Comparison of ENCODE assay signal across 8 mouse cellular contexts in the genomic region with DNA sequence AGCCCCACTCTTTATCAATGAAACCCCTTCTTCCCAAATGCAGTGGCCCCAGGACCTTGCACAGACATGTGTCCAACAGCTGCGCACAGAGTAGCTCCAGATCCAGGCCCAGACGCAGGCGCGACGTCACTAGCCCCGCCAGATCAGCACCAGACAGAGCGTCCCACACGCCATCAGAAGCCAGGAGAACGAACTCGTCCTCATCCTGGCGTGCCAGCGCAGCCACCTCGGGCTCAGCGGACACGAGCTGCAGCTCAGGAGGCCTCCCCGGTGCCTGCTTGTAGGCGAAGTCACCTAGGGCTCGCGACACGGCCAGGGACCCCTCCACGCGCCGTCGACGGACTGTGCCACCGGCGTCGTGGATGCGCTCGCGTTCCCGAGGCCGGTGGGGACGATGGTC. TPM values are rescaled to one million over a fixed set of nuclear protein-coding genes. Genes with fewer than 3 reads are reported as not detected.
DNase-seq lines count a peak whose midpoint lies in the region; ATAC-seq and TF ChIP-seq lines count a peak whose summit lies in the region.

No protein-coding gene starts in this region.

- ATAC-seq in G1E (ENCODE audit: extremely low read depth, insufficient number of reproducible peaks, low FRiP score, poor library complexity, severe bottlenecking) = no peak
- no peak for ATAC-seq in hindbrain, embryonic 15.5 days (ENCODE audit: low FRiP score, low read depth)
- no peak for ATAC-seq in midbrain, embryonic 14.5 days (ENCODE audit: low FRiP score, low TSS enrichment)
- no peak for ATAC-seq in cerebellum, adult (ENCODE audit: insufficient number of reproducible peaks, low FRiP score, low TSS enrichment)
- ATAC-seq in erythroblast, adult 5-6 weeks (replicated peaks; ENCODE audit: low FRiP score, poor library complexity, severe bottlenecking) = no peak

- no peaks in the 10 kb centered on the region for H3K36me3 ChIP-seq in heart, embryonic 10.5 days
- no peaks in the 10 kb centered on the region for H3K36me3 ChIP-seq in G1E (replicated peaks)
- no peaks in the 10 kb centered on the region for H3K36me3 ChIP-seq in hindbrain, embryonic 15.5 days
- H3K36me3 ChIP-seq in midbrain, embryonic 14.5 days (ENCODE audit: control insufficient read depth, insufficient read depth, low read length) = no peaks in the 10 kb centered on the region

- no peak for TF ChIP-seq CTCF in G1E (IDR thresholded peaks at IDR 0.05; ENCODE audit: low read depth, low read length)

- H3K9ac ChIP-seq in hindbrain, embryonic 15.5 days = peak overlapping the region; percentile 20; the same call in 1 of the 2 replicates
- H3K9ac ChIP-seq in midbrain, embryonic 14.5 days (replicated peaks; ENCODE audit: low read length) = 0 out of 2 replicates have a peak overlapping the region, but pooled peaks have one; percentile 2

- DNase-seq in heart, embryonic 10.5 days (ENCODE audit: low spot score) = no peak
- no peak for DNase-seq in heart, adult 8-10 months (ENCODE audit: low spot score)
- DNase-seq in G1E (ENCODE audit: low spot score) = no peak
- no peak for DNase-seq in midbrain, embryonic 14.5 days
- no peak for DNase-seq in thymus, postnatal 25 days

- 0 out of 2 replicates have a peak overlapping the region, but pooled peaks have one; percentile 23 for H3K27ac ChIP-seq in heart, embryonic 10.5 days
- no peak overlapping the region for H3K27ac ChIP-seq in hindbrain, embryonic 15.5 days (replicated peaks)
- H3K27ac ChIP-seq in midbrain, embryonic 14.5 days (replicated peaks; ENCODE audit: low read depth, low read length) = no peak overlapping the region

- H3K27me3 ChIP-seq in heart, embryonic 10.5 days (ENCODE audit: insufficient read depth, poor library complexity, severe bottlenecking) = peaks cover 67% of the 10 kb centered on the region
- peaks cover 32% of the 10 kb centered on the region for H3K27me3 ChIP-seq in G1E (ENCODE audit: insufficient read depth, low read length)
- peaks cover 46% of the 10 kb centered on the region for H3K27me3 ChIP-seq in hindbrain, embryonic 15.5 days
- H3K27me3 ChIP-seq in midbrain, embryonic 14.5 days (ENCODE audit: control insufficient read depth, insufficient read depth, low read length) = peaks cover 40% of the 10 kb centered on the region

- H3K4me3 ChIP-seq in heart, embryonic 10.5 days = peak overlapping the region; percentile 57
- H3K4me3 ChIP-seq in G1E (ENCODE audit: low read depth, low read length) = 0 out of 2 replicates have a peak overlapping the region, but pooled peaks have one; percentile 9
- peak overlapping the region; percentile 31 for H3K4me3 ChIP-seq in hindbrain, embryonic 15.5 days
- H3K4me3 ChIP-seq in midbrain, embryonic 14.5 days (replicated peaks; ENCODE audit: low read depth, low read length) = peak overlapping the region; percentile 28

- 3% methylated on average over 34 of the region's 34 CpGs for WGBS in heart, embryonic 10.5 days
- 4% methylated on average over 34 of the region's 34 CpGs for WGBS in hindbrain, embryonic 15.5 days
- 3% methylated on average over 34 of the region's 34 CpGs for WGBS in midbrain, embryonic 14.5 days

- no peaks in the 10 kb centered on the region for H3K9me3 ChIP-seq in heart, embryonic 10.5 days
- no peaks in the 10 kb centered on the region for H3K9me3 ChIP-seq in G1E (replicated peaks)
- no peaks in the 10 kb centered on the region for H3K9me3 ChIP-seq in hindbrain, embryonic 15.5 days
- H3K9me3 ChIP-seq in midbrain, embryonic 14.5 days (ENCODE audit: control insufficient read depth, low read length) = no peaks in the 10 kb centered on the region

- peak overlapping the region; percentile 52 for H3K4me2 ChIP-seq in hindbrain, embryonic 15.5 days
- H3K4me2 ChIP-seq in midbrain, embryonic 14.5 days (ENCODE audit: low read length) = peak overlapping the region; percentile 46

- H3K4me1 ChIP-seq in heart, embryonic 10.5 days = peaks cover 18% of the 10 kb centered on the region
- H3K4me1 ChIP-seq in G1E (ENCODE audit: insufficient read depth, low read depth, low read length) = peaks cover 38% of the 10 kb centered on the region
- H3K4me1 ChIP-seq in hindbrain, embryonic 15.5 days (replicated peaks) = peaks cover 17% of the 10 kb centered on the region
- peaks cover 7% of the 10 kb centered on the region for H3K4me1 ChIP-seq in midbrain, embryonic 14.5 days (ENCODE audit: control insufficient read depth, insufficient read depth, low read length)

RNA-seq across cellular contexts. Expression of a gene that starts 0.8 kb away (rescaled TPM):
- 0.13 TPM in 1 of 2 replicates, not detected in the other for polyA plus RNA-seq in heart, embryonic 10.5 days (2016; fragmentation: Nextera tagmentation; extraction: Ambion mirVana)
- total RNA-seq in heart, adult 8-10 months (2022) = not detected
- total RNA-seq in G1E (2014; fragmentation: Nextera tagmentation) (not detected in 2 replicates), G1E (2017) (not detected in 2 replicates)
- not detected in 2 replicates for polyA plus RNA-seq in G1E (2012)
- polyA plus RNA-seq in hindbrain, embryonic 15.5 days (2015; fragmentation: Nextera tagmentation; extraction: Ambion mirVana) = 0.96 and 1.2 TPM in 2 replicates
- 0.62 and 1.2 TPM in 2 replicates for polyA plus RNA-seq in midbrain, embryonic 14.5 days (2014; fragmentation: Nextera tagmentation; extraction: Ambion mirVana)
- not detected in 2 replicates for total RNA-seq in erythroblast, adult 5-6 weeks (2015; ENCODE audit: low replicate concordance)
- total RNA-seq in erythroblast, adult 5-6 weeks (2017; ENCODE audit: low replicate concordance) = not detected in 2 replicates

RNA-seq across cellular contexts. Expression of a gene that starts 3.4 kb away (rescaled TPM):
- polyA plus RNA-seq in heart, embryonic 10.5 days (2016; fragmentation: Nextera tagmentation; extraction: Ambion mirVana) = 22.4 and 26.0 TPM in 2 replicates
- 100 to 1,000 TPM; 137 to 160 (median 149) TPM for total RNA-seq in heart, adult 8-10 months (2022)
- total RNA-seq in G1E (2014; fragmentation: Nextera tagmentation) (0.73 and 0.98 TPM in 2 replicates), G1E (2017) (0.06 and 0.11 TPM in 2 replicates)
- 0.94 and 0.96 TPM in 2 replicates for polyA plus RNA-seq in G1E (2012)
- polyA plus RNA-seq in hindbrain, embryonic 15.5 days (2015; fragmentation: Nextera tagmentation; extraction: Ambion mirVana) = 112 and 130 TPM in 2 replicates
- 100.0 and 101 TPM in 2 replicates for polyA plus RNA-seq in midbrain, embryonic 14.5 days (2014; fragmentation: Nextera tagmentation; extraction: Ambion mirVana)
- total RNA-seq in erythroblast, adult 5-6 weeks (2015; ENCODE audit: low replicate concordance) = not detected in 2 replicates
- total RNA-seq in erythroblast, adult 5-6 weeks (2017; ENCODE audit: low replicate concordance) = not detected in 2 replicates

RNA-seq across cellular contexts. Expression of a gene that starts 7.4 kb away (rescaled TPM):
- 99.0 and 112 TPM in 2 replicates for polyA plus RNA-seq in heart, embryonic 10.5 days (2016; fragmentation: Nextera tagmentation; extraction: Ambion mirVana)
- 10 to 100 TPM; 18.0 to 27.2 (median 24.3) TPM for total RNA-seq in heart, adult 8-10 months (2022)
- total RNA-seq in G1E (2014; fragmentation: Nextera tagmentation) (146 and 171 TPM in 2 replicates), G1E (2017) (239 and 292 TPM in 2 replicates)
- 560 and 712 TPM in 2 replicates for polyA plus RNA-seq in G1E (2012)
- 41.5 and 42.1 TPM in 2 replicates for polyA plus RNA-seq in hindbrain, embryonic 15.5 days (2015; fragmentation: Nextera tagmentation; extraction: Ambion mirVana)
- 28.9 and 29.1 TPM in 2 replicates for polyA plus RNA-seq in midbrain, embryonic 14.5 days (2014; fragmentation: Nextera tagmentation; extraction: Ambion mirVana)
- 34.6 and 35.9 TPM in 2 replicates for total RNA-seq in erythroblast, adult 5-6 weeks (2015; ENCODE audit: low replicate concordance)
- total RNA-seq in erythroblast, adult 5-6 weeks (2017; ENCODE audit: low replicate concordance) = 32.5 and 56.6 TPM in 2 replicates

RNA-seq across cellular contexts. Expression of a gene that starts 30.8 kb away (rescaled TPM):
- polyA plus RNA-seq in heart, embryonic 10.5 days (2016; fragmentation: Nextera tagmentation; extraction: Ambion mirVana) = 0.24 and 0.27 TPM in 2 replicates
- total RNA-seq in heart, adult 8-10 months (2022) = 1 to 10 TPM; 1.2 to 9.8 (median 5.1) TPM
- 0.19 TPM in 1 of 2 replicates, not detected in the other for total RNA-seq in G1E (2014; fragmentation: Nextera tagmentation)
- 0.29 and 0.38 TPM in 2 replicates for total RNA-seq in G1E (2017)
- polyA plus RNA-seq in G1E (2012) = 0.50 and 0.61 TPM in 2 replicates
- polyA plus RNA-seq in hindbrain, embryonic 15.5 days (2015; fragmentation: Nextera tagmentation; extraction: Ambion mirVana) = 0.08 and 0.14 TPM in 2 replicates
- not detected in 2 replicates for polyA plus RNA-seq in midbrain, embryonic 14.5 days (2014; fragmentation: Nextera tagmentation; extraction: Ambion mirVana)
- 2.9 and 3.1 TPM in 2 replicates for total RNA-seq in erythroblast, adult 5-6 weeks (2015; ENCODE audit: low replicate concordance)
- total RNA-seq in erythroblast, adult 5-6 weeks (2017; ENCODE audit: low replicate concordance) = 2.2 and 3.8 TPM in 2 replicates

RNA-seq across cellular contexts. Expression of a gene that starts 50.9 kb away (rescaled TPM):
- 46.8 and 47.9 TPM in 2 replicates for polyA plus RNA-seq in heart, embryonic 10.5 days (2016; fragmentation: Nextera tagmentation; extraction: Ambion mirVana)
- total RNA-seq in heart, adult 8-10 months (2022) = 10 to 100 TPM; 61.4 to 77.3 (median 68.1) TPM
- total RNA-seq in G1E (2014; fragmentation: Nextera tagmentation) (13.8 and 14.2 TPM in 2 replicates), G1E (2017) (14.8 and 15.2 TPM in 2 replicates)
- 7.7 and 8.4 TPM in 2 replicates for polyA plus RNA-seq in G1E (2012)
- 38.5 and 41.8 TPM in 2 replicates for polyA plus RNA-seq in hindbrain, embryonic 15.5 days (2015; fragmentation: Nextera tagmentation; extraction: Ambion mirVana)
- polyA plus RNA-seq in midbrain, embryonic 14.5 days (2014; fragmentation: Nextera tagmentation; extraction: Ambion mirVana) = 33.2 and 35.0 TPM in 2 replicates
- total RNA-seq in erythroblast, adult 5-6 weeks (2015; ENCODE audit: low replicate concordance) = 6.5 and 7.7 TPM in 2 replicates
- 2.1 and 5.6 TPM in 2 replicates for total RNA-seq in erythroblast, adult 5-6 weeks (2017; ENCODE audit: low replicate concordance)

Comparison
In these comparisons a context has a peak if more than half of its experiments do, and no peak if none do; other contexts are left out.
1. RNA of a gene that starts 3.4 kb away (polyA plus RNA-seq): 112 to 130 TPM in hindbrain, embryonic 15.5 days, 100.0 to 101 TPM in midbrain, embryonic 14.5 days and 22.4 to 26.0 TPM in heart, embryonic 10.5 days; 0.94 to 0.96 TPM in G1E; every median in the first group is over 10 times any median in the second.
2. Peak in every context shown above with its lines, with median percentiles within 50 percentile points of each other: H3K4me3 ChIP-seq.